Mouse (Mus musculus) forebrain, postnatal 0 days (tissue): ENCODE data around the gene Tmem184a. TPM values are rescaled to one million over a fixed set of nuclear protein-coding genes. Genes with fewer than 3 reads are reported as not detected.
A peak's percentile ranks its signal among the peaks of the same experiment; 100 is the strongest.

ENCODE experiments used
- ATAC-seq: fragments of 200-750 bp; cut with Nextera tagmentation; 2 replicates; pipeline ENCODE4 v1.8.0; 2017; ENCODE audit warnings: mild to moderate bottlenecking, moderate library complexity
- DNase-seq: peaks from one replicate; pipeline ENCODE4 v3.0.0-alpha.2; 2015
- H3K27ac ChIP-seq: fragments of 300-500 bp; sonication (generic); 2 replicates; pipeline ENCODE4 v1.5.1; 2014; ENCODE audit warnings: low read depth, mild to moderate bottlenecking, antibody characterized with exemption, low read length, moderate library complexity, mixed read lengths
- H3K27me3 ChIP-seq: fragments of 300-500 bp; sonication (generic); 2 replicates; pipeline ENCODE4 v1.6.1; 2014; ENCODE audit warnings: mild to moderate bottlenecking, low read length, mixed read lengths; ENCODE audit not compliant: insufficient read depth
- H3K36me3 ChIP-seq: fragments of 300-500 bp; sonication (generic); 2 replicates; pipeline ENCODE4 v1.6.1; 2014; ENCODE audit warnings: mild to moderate bottlenecking, moderate library complexity; ENCODE audit not compliant: insufficient read depth
- H3K4me1 ChIP-seq: fragments of 300-500 bp; sonication (generic); 2 replicates; pipeline ENCODE4 v1.6.1; 2014; ENCODE audit warnings: antibody characterized with exemption; ENCODE audit not compliant: insufficient read depth
- H3K4me2 ChIP-seq: fragments of 300-500 bp; sonication (generic); 2 replicates; pipeline ENCODE4 v1.6.1; 2014; ENCODE audit warnings: low read depth, mild to moderate bottlenecking, moderate library complexity
- H3K4me3 ChIP-seq: fragments of 300-500 bp; sonication (generic); 2 replicates; pipeline ENCODE4 v1.5.1; 2014; ENCODE audit warnings: low read depth, low read length, mixed read lengths
- H3K9ac ChIP-seq: fragments of 300-500 bp; sonication (generic); 2 replicates; pipeline ENCODE4 v1.6.1; 2014; ENCODE audit warnings: mild to moderate bottlenecking
- H3K9me3 ChIP-seq: fragments of 300-500 bp; sonication (generic); 2 replicates; pipeline ENCODE4 v1.6.1; 2016; ENCODE audit warnings: low read length
- CTCF ChIP-seq: sonication (generic); IDR thresholded peaks from 2 replicates; pipeline ENCODE4 v1.5.1; 2016; ENCODE audit warnings: antibody characterized with exemption, control low read depth, low read depth
- WGBS: fragments of 180-500 bp; shearing (Covaris S2); extraction: QIAGEN DNeasy Blood & Tissue Kit; methylation state at CpG from one replicate; pipeline ENCODE4 v1.1.7; 2014; 5-methylcytosine and 5-hydroxymethylcytosine counted together
- polyA plus RNA-seq: library from polyadenylated mRNA; unstranded; fragments of >200 nt; fragmentation: Nextera tagmentation; extraction: Ambion mirVana; gene quantifications from 2 replicates; pipeline ENCODE4 v1.2.1, GENCODE M21; 2015
- total RNA-seq: library from RNA; depleted of rRNA; stranded (reverse); fragments of >200 nt; gene quantifications from 2 replicates; pipeline ENCODE4 v1.2.3, GENCODE M21; 2014; rRNA removed

The Tmem184a gene
- 0.10 and 0.15 TPM in 2 replicates for total RNA-seq
- 0.12 TPM in 1 of 2 replicates, not detected in the other for polyA plus RNA-seq

DNA sequence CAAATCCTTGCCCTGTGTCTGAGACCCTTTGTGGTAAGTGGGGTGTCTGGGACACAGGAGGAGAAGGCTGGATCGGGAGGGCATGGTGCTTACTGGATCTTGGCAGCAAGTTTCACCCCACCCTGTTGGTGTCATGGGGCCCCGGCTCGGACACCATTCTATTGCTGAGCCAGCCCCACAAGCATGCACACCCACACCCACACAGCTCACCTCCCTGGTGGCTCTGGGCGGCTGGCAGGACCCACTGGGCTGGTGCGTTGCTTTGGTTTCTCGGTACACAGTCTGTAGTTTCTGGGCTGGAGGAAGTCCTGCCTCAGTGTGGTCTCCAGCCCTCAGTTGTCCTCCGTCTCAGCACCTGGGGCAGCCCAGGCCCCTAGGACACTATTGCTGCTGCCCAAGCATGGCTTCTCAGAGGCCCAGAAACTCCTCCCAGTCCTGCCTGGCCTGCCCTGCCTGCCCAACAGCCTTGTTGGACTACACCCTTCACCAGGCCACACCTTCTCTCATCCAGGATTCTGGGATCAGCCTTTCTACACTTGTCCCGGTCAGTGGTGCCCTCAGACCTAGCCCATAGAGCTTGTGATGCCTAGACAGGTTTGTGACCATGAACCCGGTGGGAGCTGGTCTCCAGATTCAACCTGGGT, at the start of gene Tmem184a:
TSS of gene Tmem184a (minus strand) at position 380 of the 644 bp plus-strand sequence.
- Histone ChIP-seq H3K9me3 (no peaks in the 10 kb centered on the region), H3K4me2 (no peak within 1 kb of the TSS), H3K4me1 (no peaks in the 10 kb centered on the region), H3K27me3 (no peaks in the 10 kb centered on the region), H3K9ac (no peak within 1 kb of the TSS), H3K36me3 (peaks cover 28% of the 10 kb centered on the region), H3K4me3 (no peak within 1 kb of the TSS), H3K27ac (no peak within 1 kb of the TSS)
- DNase-seq (no peak), ATAC-seq (no peak)
- TF ChIP-seq CTCF: no peak
- 91% methylated on average over 9 of the region's 9 CpGs for WGBS

DNA sequence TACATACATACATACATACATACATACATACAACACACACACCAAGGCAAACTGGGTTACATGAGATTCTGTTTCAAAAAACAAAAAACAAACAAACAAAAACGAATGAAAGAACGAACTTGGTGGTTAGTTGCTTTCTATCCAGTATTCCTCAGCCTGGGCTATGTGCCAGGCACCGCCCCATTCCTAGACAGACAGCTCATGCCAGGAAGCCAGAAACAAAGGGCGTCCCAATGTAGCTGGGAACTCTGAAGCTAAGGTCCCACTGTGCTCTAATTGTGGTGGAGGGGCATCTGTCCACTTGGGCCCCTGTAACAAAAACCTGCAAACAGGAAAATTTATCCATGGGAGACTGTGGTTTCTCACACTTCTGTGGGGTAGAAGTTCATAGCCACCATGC, 43.0 kb upstream of the Tmem184a start:
- Histone ChIP-seq H3K27ac (no peak overlapping the region), H3K4me3 (no peak overlapping the region), H3K4me1 (no peaks in the 10 kb centered on the region), H3K36me3 (no peaks in the 10 kb centered on the region), H3K4me2 (no peak overlapping the region), H3K27me3 (no peaks in the 10 kb centered on the region), H3K9me3 (no peaks in the 10 kb centered on the region), H3K9ac (no peak overlapping the region)
- ATAC-seq (no peak; the same call in 1 of the 2 replicates), DNase-seq (peak; percentile 71)
- 16% methylated on average over 4 of the region's 4 CpGs for WGBS
- no peak for TF ChIP-seq CTCF

DNA sequence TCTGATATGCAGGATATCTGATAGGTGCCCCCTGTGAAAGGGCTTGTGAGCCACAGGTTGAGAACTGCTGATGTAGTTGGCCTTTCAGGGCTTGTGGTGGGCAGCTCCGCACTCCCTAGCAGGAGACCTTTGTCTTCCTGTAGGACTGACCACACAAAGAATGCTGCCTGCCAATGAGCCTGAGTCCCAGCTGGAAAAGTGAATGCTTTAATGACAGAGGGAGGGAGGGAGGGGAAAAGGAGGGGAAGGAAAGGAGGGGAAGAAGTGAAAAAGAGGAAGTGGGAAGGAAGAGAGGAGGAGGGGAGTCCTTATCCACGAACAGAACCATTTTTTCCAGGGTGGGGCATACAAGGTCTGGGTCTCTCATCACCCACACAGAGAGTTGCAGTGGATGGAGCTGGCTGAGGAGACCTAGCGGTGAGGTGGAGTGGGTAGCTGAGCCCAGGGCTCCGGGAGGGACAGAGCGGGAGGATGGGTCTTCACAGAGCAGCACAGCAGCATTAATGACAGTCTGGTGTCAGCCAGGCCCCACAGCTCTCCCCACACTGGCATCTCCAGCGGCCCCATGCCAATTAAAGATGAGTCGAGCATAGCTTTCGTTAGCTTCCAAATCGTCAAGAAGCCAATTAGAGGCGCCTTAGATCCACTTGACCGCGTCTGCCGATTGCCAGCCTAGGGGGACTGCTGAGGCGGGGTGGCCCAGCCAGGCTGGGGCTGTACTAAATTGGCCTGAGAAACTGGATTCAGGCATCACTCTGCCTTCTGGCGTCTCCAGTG, 40.8 kb upstream of the Tmem184a start:
- no peaks in the 10 kb centered on the region for H3K4me1 ChIP-seq
- 9% methylated on average over 15 of the region's 15 CpGs for WGBS
- DNase-seq (no peak), ATAC-seq (no peak)
- H3K4me2 ChIP-seq: peak overlapping the region; percentile 17; the same call in 1 of the 2 replicates
- TF ChIP-seq CTCF: no peak
- H3K4me3 ChIP-seq: no peak overlapping the region
- H3K27ac ChIP-seq: no peak overlapping the region
- H3K27me3 ChIP-seq: no peaks in the 10 kb centered on the region
- H3K9me3 ChIP-seq: no peaks in the 10 kb centered on the region
- H3K36me3 ChIP-seq: no peaks in the 10 kb centered on the region
- H3K9ac ChIP-seq: no peak overlapping the region

DNA sequence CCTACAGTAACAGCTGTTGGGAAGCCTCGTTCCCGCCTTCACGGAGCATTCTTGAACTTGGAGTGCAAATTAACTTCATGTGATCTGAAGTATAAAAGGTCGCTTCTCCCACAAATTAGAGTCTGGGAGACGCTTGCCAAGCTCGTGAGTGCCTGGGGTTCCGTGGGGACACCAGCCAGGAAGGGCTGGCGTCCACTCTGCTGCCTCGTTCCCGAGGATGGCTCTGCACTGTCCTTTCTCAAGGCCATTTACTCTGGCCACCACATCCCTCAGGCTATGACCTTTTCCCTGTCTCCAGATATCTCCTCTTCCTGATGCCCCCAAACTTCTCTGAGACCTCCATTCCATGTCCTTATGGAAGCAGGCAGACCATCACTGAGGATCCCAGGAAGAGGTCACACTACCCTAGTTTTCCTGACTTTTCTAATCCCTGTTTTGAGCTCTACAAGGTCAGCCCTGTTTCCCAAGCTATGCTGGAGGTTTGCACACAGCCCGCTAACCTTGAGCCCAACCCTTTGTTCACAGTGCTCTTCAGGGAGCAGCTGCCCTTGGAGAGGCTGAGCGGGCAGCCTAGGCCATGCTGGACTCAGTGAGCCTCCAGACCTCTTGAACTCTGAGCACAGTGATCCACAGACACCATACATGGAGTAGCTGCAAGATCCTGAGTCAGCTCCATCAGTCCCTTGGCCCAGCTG, 30.1 kb upstream of the Tmem184a start:
- H3K4me3 ChIP-seq: no peak overlapping the region
- no peak for ATAC-seq
- H3K9me3 ChIP-seq: no peaks in the 10 kb centered on the region
- no peaks in the 10 kb centered on the region for H3K27me3 ChIP-seq
- WGBS: 55% methylated on average over 12 of the region's 12 CpGs
- no peak for TF ChIP-seq CTCF
- H3K36me3 ChIP-seq: no peaks in the 10 kb centered on the region
- no peak overlapping the region for H3K9ac ChIP-seq
- no peaks in the 10 kb centered on the region for H3K4me1 ChIP-seq
- H3K27ac ChIP-seq: no peak overlapping the region
- DNase-seq: no peak
- H3K4me2 ChIP-seq: no peak overlapping the region

DNA sequence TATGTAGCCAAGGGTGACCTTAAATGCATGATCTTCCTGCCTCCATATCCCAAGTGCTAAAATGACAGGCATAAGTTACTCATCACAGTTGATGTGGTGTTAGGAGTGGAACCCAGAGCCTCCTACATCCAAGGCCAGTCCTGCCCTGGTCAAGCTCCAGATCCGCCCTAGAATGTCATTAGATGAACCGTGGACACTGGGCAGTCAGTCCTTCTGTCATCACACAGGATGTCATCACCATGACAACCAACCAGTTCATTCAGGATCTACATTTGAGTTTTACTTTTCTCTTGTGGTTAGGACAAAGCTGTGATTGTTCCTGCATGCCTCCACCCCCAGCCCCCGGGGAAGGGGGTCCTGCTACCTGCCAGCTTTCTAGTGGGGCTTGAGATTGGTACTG, 19.4 kb upstream of the Tmem184a start:
- Histone ChIP-seq H3K27me3 (no peaks in the 10 kb centered on the region), H3K4me2 (no peak overlapping the region), H3K4me3 (no peak overlapping the region), H3K9me3 (no peaks in the 10 kb centered on the region), H3K27ac (no peak overlapping the region), H3K4me1 (no peaks in the 10 kb centered on the region), H3K36me3 (no peaks in the 10 kb centered on the region), H3K9ac (no peak overlapping the region)
- DNase-seq (no peak), ATAC-seq (no peak)
- 29% methylated on average over 3 of the region's 3 CpGs for WGBS
- TF ChIP-seq CTCF: no peak

DNA sequence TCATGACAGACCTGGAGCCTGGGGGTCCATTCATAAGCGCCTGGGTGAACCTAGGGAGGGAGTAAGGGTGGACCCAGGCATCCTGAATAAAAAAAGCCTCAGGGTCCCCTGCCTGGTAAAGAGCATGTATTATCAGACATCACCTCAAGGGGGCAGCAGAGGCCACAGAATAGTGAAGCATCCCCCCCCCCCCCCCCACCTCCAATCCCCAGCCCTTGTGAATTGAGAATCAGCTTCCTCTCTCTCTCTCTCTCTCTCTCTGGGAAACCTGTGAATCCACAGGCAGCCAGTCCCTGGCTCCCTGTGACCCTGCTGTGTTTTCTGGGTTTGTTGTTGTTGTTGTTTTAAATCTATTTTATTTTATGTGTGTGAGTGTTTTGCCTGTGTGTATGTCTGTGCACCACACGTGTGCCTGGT, 18.8 kb upstream of the Tmem184a start:
- H3K4me1 ChIP-seq: no peaks in the 10 kb centered on the region
- DNase-seq: peak; percentile 84
- peak; percentile 64 for TF ChIP-seq CTCF
- no peaks in the 10 kb centered on the region for H3K27me3 ChIP-seq
- no peak overlapping the region for H3K4me2 ChIP-seq
- H3K9me3 ChIP-seq: no peaks in the 10 kb centered on the region
- 15% methylated on average over 2 of the region's 2 CpGs for WGBS
- peak; percentile 71 for ATAC-seq
- no peaks in the 10 kb centered on the region for H3K36me3 ChIP-seq
- H3K9ac ChIP-seq: no peak overlapping the region
- no peak overlapping the region for H3K4me3 ChIP-seq
- no peak overlapping the region for H3K27ac ChIP-seq
